Mouse (Mus musculus): ENCODE results near the gene Gm7356.
"Not testable (repeated sequence)": the region's sequence is repeated elsewhere in the genome, so short reads cannot be mapped to it uniquely, and the experiment has no call there.

Gm7356 gene

DNA sequence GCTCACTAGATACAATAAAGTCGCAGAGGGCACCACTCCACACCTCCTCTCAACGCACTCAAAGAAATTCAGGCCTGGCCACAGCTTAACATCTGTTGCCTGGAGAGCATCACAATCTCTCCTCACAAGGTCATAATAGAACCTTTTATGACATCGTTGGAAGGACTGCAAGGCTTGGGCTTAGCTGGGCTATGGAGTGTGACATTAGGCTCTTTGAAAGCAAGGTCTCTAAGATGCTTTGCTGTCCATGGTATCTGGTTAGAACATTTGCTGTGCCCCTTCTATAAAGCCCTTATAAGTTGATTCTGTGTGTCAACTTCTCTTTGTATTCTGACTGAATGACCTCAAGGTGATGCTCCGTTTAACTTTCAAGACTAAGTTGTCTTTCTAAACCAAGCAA is at the start of gene Gm7356:
TSS of gene Gm7356 (minus strand) at position 101 of the 400 bp plus-strand sequence.
- not testable (repeated sequence) for DNase-seq (ENCODE audit: low spot score in 2 of 2)

DNA sequence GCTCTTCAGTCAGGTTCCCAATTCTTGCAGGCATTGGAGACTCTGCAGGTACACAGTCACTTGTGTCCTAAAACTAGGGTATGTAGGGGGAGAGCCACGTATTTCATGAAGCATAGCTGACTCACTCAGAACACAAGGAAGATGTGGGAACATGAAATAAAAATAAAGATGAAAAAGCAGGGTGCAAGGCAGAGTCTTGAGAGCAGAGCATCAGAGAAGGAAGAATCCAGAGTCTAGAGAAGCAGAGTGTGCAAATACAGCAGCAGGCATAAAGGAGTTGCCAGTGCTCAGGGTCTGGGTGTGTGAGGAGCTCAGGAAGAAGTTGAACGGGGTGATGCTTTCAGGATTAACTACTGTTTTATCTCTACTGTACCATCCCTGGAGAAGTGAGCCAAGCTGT is 38.4 kb upstream of the Gm7356 start:
- DNase-seq (ENCODE audit: low spot score in 2 of 2), result not testable (repeated sequence)

DNA sequence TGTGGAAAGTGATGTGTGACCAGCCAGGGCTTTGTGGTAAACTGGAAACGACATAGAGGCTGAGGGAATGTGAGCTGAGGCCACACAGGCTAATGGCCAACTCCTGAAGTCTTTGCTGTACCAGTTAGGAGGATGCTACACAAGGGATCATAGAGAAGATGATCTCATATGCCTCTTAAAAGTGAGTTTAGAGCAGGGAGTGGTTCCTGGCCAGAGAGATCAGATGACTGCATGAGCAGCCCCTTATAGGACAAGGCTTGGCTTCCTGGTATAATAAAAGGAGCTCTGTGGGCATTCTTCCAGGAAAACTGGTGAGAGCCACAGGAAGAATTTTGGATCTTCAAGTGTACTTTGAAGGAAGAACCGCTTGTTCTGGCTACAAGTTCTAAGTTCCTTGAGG is 33.5 kb upstream of the Gm7356 start:
- not testable (repeated sequence) for DNase-seq (ENCODE audit: low spot score in 2 of 2)

DNA sequence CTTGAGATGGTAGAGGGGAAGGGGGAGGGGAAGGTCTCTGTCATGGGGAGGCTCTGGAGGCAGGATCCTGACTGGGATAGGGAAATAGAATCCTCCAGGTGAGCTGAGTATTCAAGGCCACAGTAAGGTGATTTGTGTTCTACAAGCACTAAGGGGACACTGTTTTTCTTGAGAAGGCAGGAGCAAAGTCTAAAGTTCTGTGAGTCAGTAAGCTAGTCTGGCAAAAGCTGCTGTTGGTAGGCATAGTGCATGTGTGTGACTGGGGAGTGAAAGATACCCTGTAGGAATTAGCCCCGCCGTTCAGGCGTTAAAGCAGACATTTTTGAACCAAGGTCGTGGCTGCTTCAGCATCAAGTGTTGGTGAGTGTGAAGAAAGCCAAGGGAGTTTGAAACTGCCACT is 32.6 kb upstream of the Gm7356 start:
- not testable (repeated sequence) for DNase-seq (ENCODE audit: low spot score in 2 of 2)

DNA sequence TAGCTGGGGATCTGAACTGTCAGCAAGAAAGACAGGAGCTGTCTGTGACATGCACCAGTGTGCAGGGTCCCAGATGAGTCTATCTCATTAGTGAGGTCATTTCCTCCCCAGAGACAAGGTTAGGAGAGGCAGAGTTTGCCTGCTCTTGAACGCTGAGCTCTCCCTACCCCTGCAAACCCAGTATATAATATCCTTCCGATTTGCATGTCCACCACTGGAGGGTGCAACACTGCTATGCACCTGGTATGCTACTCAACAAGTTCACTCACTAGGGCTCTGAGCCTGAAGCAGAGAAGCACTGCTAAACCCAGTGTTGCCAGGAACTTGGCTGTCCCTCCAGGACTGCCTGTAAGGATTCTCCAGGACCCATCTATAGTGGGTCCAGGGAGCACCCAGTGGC is 10.1 kb downstream of the Gm7356 start:
- not testable (repeated sequence) for DNase-seq (ENCODE audit: low spot score in 2 of 2)

DNA sequence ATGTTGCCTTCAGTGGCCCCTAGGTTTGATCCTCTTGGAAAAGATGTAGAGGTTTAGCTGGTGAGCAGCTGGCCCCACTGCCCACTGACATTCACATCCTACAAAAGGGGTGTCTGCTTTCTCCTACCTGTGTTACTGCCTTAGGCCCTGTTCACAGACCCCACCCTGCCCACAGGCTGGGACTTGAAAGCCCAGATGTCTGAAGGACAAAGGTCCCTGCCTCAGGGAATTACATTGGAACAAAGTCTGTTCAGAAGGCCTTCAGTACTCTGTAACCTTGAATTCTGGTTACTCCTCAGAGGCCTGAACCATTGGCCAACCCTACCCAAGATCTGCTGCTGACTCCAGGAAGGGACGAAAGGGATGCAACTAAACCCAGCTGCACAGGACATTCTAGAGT is 15.8 kb downstream of the Gm7356 start:
- no peak for DNase-seq (ENCODE audit: low spot score in 2 of 2)

DNA sequence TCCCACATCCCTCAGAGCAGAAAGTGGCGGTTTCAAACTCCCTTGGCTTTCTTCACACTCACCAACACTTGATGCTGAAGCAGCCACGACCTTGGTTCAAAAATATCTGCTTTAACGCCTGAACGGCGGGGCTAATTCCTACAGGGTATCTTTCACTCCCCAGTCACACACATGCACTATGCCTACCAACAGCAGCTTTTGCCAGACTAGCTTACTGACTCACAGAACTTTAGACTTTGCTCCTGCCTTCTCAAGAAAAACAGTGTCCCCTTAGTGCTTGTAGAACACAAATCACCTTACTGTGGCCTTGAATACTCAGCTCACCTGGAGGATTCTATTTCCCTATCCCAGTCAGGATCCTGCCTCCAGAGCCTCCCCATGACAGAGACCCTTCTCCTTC is 32.7 kb downstream of the Gm7356 start:
- DNase-seq (ENCODE audit: low spot score in 2 of 2), result not testable (repeated sequence)

DNA sequence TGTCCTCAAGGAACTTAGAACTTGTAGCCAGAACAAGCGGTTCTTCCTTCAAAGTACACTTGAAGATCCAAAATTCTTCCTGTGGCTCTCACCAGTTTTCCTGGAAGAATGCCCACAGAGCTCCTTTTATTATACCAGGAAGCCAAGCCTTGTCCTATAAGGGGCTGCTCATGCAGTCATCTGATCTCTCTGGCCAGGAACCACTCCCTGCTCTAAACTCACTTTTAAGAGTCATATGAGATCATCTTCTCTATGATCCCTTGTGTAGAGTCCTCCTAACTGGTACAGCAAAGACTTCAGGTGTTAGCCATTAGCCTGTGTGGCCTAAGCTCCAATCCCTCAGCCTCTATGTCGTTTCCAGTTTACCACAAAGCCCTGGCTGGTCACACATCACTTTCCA is 33.6 kb downstream of the Gm7356 start:
- DNase-seq (ENCODE audit: low spot score in 2 of 2), result not testable (repeated sequence)

DNA sequence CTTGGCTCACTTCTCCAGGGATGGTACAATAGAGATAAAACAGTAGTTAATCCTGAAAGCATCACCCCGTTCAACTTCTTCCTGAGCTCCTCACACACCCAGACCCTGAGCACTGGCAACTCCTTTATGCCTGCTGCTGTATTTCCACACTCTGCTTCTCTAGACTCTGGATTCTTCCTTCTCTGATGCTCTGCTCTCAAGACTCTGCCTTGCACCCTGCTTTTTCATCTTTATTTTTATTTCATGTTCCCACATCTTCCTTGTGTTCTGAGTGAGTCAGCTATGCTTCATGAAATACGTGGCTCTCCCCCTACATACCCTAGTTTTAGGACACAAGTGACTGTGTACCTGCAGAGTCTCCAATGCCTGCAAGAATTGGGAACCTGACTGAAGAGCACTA is 38.5 kb downstream of the Gm7356 start:
- not testable (repeated sequence) for DNase-seq (ENCODE audit: low spot score in 2 of 2)

DNA sequence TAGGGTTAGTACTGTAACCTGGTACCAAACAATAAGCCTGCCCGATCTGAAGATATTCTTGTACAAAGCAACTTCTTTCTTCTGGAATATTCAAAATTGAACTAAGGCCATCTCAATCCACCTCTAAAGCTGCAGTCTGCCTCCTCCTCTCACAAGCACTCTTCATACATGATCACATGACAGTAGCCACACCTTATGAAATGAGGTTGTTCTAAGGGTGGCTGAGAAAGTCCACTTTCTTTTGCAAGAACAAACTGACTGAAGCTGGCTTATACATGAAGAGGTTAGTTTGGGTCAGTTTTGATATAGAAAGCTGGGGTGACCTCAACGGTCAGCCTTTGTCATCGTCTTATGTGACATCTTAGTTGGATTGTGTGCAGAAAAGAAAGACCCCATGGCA is 41.3 kb downstream of the Gm7356 start:
- not testable (repeated sequence) for DNase-seq (ENCODE audit: low spot score in 2 of 2)

DNA sequence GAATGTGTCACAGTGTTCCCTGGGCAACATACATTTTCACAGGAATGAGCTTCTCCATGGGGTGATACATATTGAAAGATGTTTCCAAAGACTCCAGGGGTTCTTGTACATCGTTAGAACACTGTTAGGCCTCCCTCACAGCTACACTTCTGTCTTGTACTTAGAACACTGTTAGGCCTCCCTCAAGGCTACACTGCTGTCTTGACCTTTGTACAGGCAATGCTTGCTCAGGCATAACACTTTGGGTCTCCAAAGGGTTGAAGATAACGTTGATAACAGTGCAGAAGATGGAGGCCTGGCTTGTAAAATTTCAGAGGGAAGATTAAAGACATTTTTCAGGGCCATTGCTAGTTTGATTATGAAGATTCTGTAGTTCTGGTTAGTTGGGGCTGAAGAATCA is 45.4 kb downstream of the Gm7356 start:
- not testable (repeated sequence) for DNase-seq (ENCODE audit: low spot score in 2 of 2)

DNA sequence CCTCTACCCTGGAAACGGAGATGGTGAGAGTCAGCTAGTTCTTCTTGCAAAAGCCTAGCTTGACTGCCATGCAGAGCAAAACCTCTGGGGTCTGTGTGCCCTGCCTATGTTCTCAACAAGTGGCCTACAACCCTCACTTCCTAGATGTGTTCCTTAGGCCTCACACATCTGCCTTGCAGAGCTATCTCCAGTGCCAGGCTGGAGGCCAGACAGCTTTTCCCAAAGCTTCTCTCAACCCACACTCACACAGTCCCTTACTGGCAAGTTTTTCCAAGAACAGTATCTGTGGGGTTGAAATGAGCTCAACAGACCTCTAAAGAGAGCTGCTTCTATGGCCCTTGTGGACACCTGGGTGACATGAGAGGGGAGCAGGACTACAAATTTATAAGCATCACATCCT is 51.9 kb downstream of the Gm7356 start:
- DNase-seq (ENCODE audit: low spot score in 2 of 2), result not testable (repeated sequence)
